Mouse (Mus musculus) limb, embryonic 11.5 days (tissue): ENCODE measurements around the gene Ralgps2. TPM values are rescaled to one million over a fixed set of nuclear protein-coding genes. Genes with fewer than 3 reads are reported as not detected.

Experiments used
- ATAC-seq: fragments of 200-750 bp; cut with Nextera tagmentation; 2 replicates; pipeline ENCODE4 v1.8.0; 2017; ENCODE audit warnings: low read depth; ENCODE audit not compliant: insufficient number of reproducible peaks, low FRiP score, low TSS enrichment
- DNase-seq: peaks from one replicate; pipeline ENCODE4 v3.0.0-alpha.2; 2015; ENCODE audit warnings: low spot score
- H3K27ac ChIP-seq: fragments of 300-500 bp; sonication (generic); replicated peaks from 2 replicates; pipeline ENCODE4 v1.5.1; 2014; ENCODE audit warnings: low read depth, mild to moderate bottlenecking, low read length
- H3K27me3 ChIP-seq: fragments of 300-500 bp; sonication (generic); 2 replicates; pipeline ENCODE4 v1.6.1; 2014; ENCODE audit warnings: mild to moderate bottlenecking, low read length, mixed read lengths; ENCODE audit not compliant: control insufficient read depth, insufficient read depth
- H3K36me3 ChIP-seq: fragments of 300-500 bp; sonication (generic); 2 replicates; pipeline ENCODE4 v1.6.1; 2014; ENCODE audit warnings: mild to moderate bottlenecking, low read length, moderate library complexity, mixed read lengths; ENCODE audit not compliant: control insufficient read depth, insufficient read depth
- H3K4me1 ChIP-seq: fragments of 300-500 bp; sonication (generic); 2 replicates; pipeline ENCODE4 v1.6.1; 2014; ENCODE audit warnings: low read length, mixed read lengths; ENCODE audit not compliant: control insufficient read depth, insufficient read depth
- H3K4me2 ChIP-seq: fragments of 300-500 bp; sonication (generic); 2 replicates; pipeline ENCODE4 v1.6.1; 2014; ENCODE audit warnings: low read depth, mild to moderate bottlenecking, moderate library complexity; ENCODE audit not compliant: severe bottlenecking
- H3K4me3 ChIP-seq: fragments of 300-500 bp; sonication (generic); 2 replicates; pipeline ENCODE4 v1.5.1; 2014; ENCODE audit warnings: low read depth, low read length
- H3K9ac ChIP-seq: fragments of 300-500 bp; sonication (generic); 2 replicates; pipeline ENCODE4 v1.6.1; 2014; ENCODE audit warnings: mild to moderate bottlenecking, low read length
- H3K9me3 ChIP-seq: fragments of 300-500 bp; sonication (generic); 2 replicates; pipeline ENCODE4 v1.6.1; 2016; ENCODE audit warnings: low read length; ENCODE audit not compliant: control insufficient read depth
- WGBS: fragments of 180-500 bp; shearing (Covaris S2); extraction: QIAGEN DNeasy Blood & Tissue Kit; methylation state at CpG from one replicate; pipeline ENCODE4 v1.1.7; 2014; 5-methylcytosine and 5-hydroxymethylcytosine counted together
- polyA plus RNA-seq: library from polyadenylated mRNA; unstranded; fragments of >200 nt; fragmentation: Nextera tagmentation; extraction: Ambion mirVana; gene quantifications from 2 replicates; pipeline ENCODE4 v1.2.1, GENCODE M21; 2014

Ralgps2 gene
- polyA plus RNA-seq, 1 experiment from 2014 or later: 87.0 TPM

DNA sequence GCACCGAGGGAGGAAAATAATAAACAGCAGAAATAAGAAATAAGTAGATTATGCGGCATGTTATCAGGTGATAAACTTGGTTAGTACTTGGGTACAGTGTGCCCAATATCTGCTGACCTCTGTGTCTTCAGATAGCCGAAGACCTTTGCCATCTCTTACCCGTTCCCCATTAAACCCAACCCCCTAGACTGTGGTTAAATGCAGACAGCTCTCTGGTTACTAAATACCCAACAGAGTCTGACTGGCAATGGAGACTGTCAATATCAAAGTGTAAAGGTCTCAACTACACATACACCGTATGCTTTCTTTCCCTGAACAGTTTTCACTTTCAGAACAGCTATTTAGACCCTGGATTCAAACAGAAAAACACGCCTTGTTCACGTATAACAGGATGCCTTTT is 39.2 kb upstream of the Ralgps2 start:
- no peak overlapping the region for H3K4me3 ChIP-seq
- DNase-seq (no peak), ATAC-seq (no peak)
- no peaks in the 10 kb centered on the region for H3K9me3 ChIP-seq
- no peaks in the 10 kb centered on the region for H3K27me3 ChIP-seq
- H3K27ac ChIP-seq: no peak overlapping the region
- no peak overlapping the region for H3K9ac ChIP-seq
- H3K4me1 ChIP-seq: no peaks in the 10 kb centered on the region
- H3K36me3 ChIP-seq: no peaks in the 10 kb centered on the region
- WGBS: 90% methylated on average over 7 of the region's 7 CpGs
- H3K4me2 ChIP-seq: no peak overlapping the region

DNA sequence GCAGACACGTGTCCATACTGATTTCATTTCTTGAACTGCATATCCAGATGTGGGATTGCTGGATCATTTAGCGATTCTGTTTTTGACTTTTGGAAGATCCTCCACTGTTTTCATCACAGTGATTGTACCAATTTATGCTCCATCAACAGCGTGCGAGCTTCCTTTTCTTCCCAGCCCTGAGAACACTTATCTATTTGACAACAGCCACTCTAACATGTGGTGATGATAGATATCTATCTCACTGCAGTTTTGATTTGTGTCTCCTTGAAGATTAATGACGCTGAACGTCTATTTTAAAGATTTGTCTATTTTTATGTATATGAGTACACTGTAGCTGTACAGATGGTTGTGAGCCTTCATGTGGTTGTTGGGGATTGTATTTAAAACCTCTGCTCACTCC is 34.4 kb upstream of the Ralgps2 start:
- H3K27ac ChIP-seq: no peak overlapping the region
- WGBS: 92% methylated on average over 6 of the region's 6 CpGs

GRCm38 (mm10) chr1:156972391-156972790 is 33.0 kb upstream of the Ralgps2 start:
- Histone ChIP-seq H3K4me2 (no peak overlapping the region), H3K27ac (no peak overlapping the region), H3K4me1 (no peaks in the 10 kb centered on the region), H3K36me3 (no peaks in the 10 kb centered on the region), H3K9me3 (no peaks in the 10 kb centered on the region), H3K9ac (no peak overlapping the region), H3K4me3 (no peak overlapping the region), H3K27me3 (no peaks in the 10 kb centered on the region)
- no peak for DNase-seq
- 94% methylated on average over 4 of the region's 4 CpGs for WGBS
- ATAC-seq: no peak

More for the DNA sequence above, 34.4 kb upstream of the Ralgps2 start:
- Histone ChIP-seq H3K9me3 (no peaks in the 10 kb centered on the region), H3K4me2 (no peak overlapping the region), H3K27me3 (no peaks in the 10 kb centered on the region), H3K4me3 (no peak overlapping the region), H3K36me3 (no peaks in the 10 kb centered on the region), H3K4me1 (no peaks in the 10 kb centered on the region), H3K9ac (no peak overlapping the region)
- DNase-seq (no peak), ATAC-seq (no peak)

- H3K9me3 ChIP-seq: no peaks in the 10 kb centered on the region
- H3K27ac ChIP-seq: no peak overlapping the region
- no peaks in the 10 kb centered on the region for H3K36me3 ChIP-seq
- WGBS: 81% methylated on average over 7 of the region's 7 CpGs
- DNase-seq: no peak
- H3K9ac ChIP-seq: no peak overlapping the region
- no peak for ATAC-seq
- no peak overlapping the region for H3K4me3 ChIP-seq
- H3K4me1 ChIP-seq: no peaks in the 10 kb centered on the region
- H3K27me3 ChIP-seq: no peaks in the 10 kb centered on the region
- H3K4me2 ChIP-seq: no peak overlapping the region
These were observed 31.9 kb upstream of the Ralgps2 start for GRCm38 (mm10) chr1:156971206-156971811.

DNA sequence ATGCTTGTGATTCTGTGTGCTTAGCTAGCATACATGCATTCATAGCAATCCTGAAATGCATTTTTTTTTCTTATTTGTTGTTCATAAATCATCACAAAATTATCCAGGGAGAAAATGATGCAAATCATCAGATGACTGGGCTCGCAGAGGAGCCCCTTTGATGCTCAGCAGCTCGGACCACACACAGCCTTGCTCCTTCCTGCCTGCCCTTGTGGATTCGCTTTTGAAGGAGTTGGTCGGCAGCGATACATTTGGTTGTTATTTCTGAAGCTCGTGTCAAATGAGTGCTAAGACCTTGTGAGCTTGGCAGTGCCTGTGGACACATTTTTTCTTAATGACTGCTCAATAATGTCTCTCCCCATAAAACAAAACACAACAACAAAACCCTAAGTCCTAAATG is 31.2 kb upstream of the Ralgps2 start:
- H3K27me3 ChIP-seq: no peaks in the 10 kb centered on the region
- no peaks in the 10 kb centered on the region for H3K9me3 ChIP-seq
- no peak overlapping the region for H3K4me2 ChIP-seq
- no peak overlapping the region for H3K4me3 ChIP-seq
- H3K4me1 ChIP-seq: no peaks in the 10 kb centered on the region
- 18% methylated on average over 6 of the region's 6 CpGs for WGBS
- ATAC-seq (no peak), DNase-seq (no peak)
- H3K9ac ChIP-seq: no peak overlapping the region
- no peak overlapping the region for H3K27ac ChIP-seq
- no peaks in the 10 kb centered on the region for H3K36me3 ChIP-seq

GRCm38 (mm10) chr1:156968107-156968506 is 28.7 kb upstream of the Ralgps2 start:
- Histone ChIP-seq H3K9ac (no peak overlapping the region), H3K9me3 (no peaks in the 10 kb centered on the region), H3K27me3 (no peaks in the 10 kb centered on the region), H3K4me3 (no peak overlapping the region), H3K27ac (no peak overlapping the region), H3K4me1 (peaks cover 10% of the 10 kb centered on the region), H3K36me3 (no peaks in the 10 kb centered on the region), H3K4me2 (no peak overlapping the region)
- WGBS: 76% methylated on average over 7 of the region's 7 CpGs
- ATAC-seq: no peak
- no peak for DNase-seq

DNA sequence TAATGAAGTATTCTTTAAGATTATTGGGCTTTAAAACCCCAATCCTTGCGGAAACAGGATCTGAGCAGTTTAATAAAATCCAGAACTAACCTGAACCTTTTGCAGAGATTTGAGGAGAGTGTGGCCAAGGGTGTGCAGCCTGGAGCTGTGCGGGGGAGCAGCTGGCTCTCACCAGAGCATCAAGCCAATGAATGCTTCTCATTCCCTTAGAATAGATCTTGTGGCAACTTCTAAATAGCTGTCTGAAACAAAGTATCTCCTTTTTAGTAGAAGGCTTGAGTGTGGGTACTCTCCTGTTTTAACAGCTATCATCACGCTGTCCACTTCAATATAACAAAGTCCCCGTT is 25.1 kb upstream of the Ralgps2 start:
- Histone ChIP-seq H3K9me3 (no peaks in the 10 kb centered on the region), H3K4me2 (no peak overlapping the region), H3K36me3 (no peaks in the 10 kb centered on the region), H3K9ac (no peak overlapping the region), H3K4me1 (peaks cover 10% of the 10 kb centered on the region), H3K27me3 (no peaks in the 10 kb centered on the region), H3K27ac (no peak overlapping the region), H3K4me3 (no peak overlapping the region)
- DNase-seq: no peak
- WGBS: 43% methylated on average over 4 of the region's 4 CpGs
- ATAC-seq: 0 out of 2 replicates have a peak, but pooled peaks have one; percentile 52

DNA sequence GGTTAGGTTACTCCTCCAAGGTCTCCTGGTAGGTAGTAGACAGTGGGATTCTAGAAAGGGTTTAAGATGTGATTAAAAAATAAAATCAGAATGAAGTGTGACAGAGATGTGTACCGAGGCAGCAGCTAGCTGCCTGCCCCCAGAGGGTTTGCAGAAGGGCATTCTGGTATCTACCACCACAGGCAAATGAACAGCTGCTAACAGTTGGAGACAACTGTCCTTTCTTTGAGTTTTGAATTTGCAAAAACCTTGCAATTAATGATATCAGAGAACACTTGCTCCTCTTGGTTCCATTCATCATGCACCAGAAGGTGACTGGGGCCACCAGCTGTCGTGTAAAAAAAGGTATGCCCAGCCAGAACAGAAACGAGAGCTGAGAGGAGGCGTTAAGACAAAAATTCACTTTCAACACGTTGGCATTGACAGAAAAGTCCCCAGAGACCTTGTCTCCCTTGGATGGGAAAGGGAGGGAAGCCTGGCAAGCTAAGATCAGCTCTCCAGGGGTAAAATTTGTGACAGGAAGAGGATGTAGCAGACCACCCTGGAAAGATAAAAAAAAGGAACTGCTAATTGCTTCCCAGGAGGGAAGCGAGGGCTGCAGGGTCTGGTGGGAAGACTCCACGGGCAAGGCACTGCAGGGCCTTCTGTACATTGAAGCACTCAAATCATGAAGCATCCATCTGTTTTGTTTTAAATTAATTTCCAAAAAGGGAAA is 24.6 kb upstream of the Ralgps2 start:
- H3K4me1 ChIP-seq: peaks cover 10% of the 10 kb centered on the region
- DNase-seq: peak; percentile 40
- WGBS: 15% methylated on average over 7 of the region's 7 CpGs
- no peak overlapping the region for H3K4me3 ChIP-seq
- H3K9me3 ChIP-seq: no peaks in the 10 kb centered on the region
- H3K9ac ChIP-seq: no peak overlapping the region
- no peaks in the 10 kb centered on the region for H3K27me3 ChIP-seq
- 0 out of 2 replicates have a peak overlapping the region, but pooled peaks have one; percentile 10 for H3K4me2 ChIP-seq
- no peak overlapping the region for H3K27ac ChIP-seq
- H3K36me3 ChIP-seq: no peaks in the 10 kb centered on the region
- no peak for ATAC-seq
